Mouse (Mus musculus): ENCODE data around the gene Plg. TPM values are rescaled to one million over a fixed set of nuclear protein-coding genes. Genes with fewer than 3 reads are reported as not detected.

Plg gene
- total and polyA plus RNA-seq, 3 experiments: not detected

- TF ChIP-seq EP300 (IDR thresholded peaks at IDR 0.05; ENCODE audit: low read depth in 1 of 2, low read length in 2 of 2) (no peak), CTCF (IDR thresholded peaks at IDR 0.05 in 2 of 3, conservative IDR thresholded peaks at IDR 0.05 in 1 of 3; ENCODE audit: control insufficient read depth in 1 of 3, insufficient read depth in 1 of 3, low read depth in 2 of 3, low read length in 3 of 3, poor library complexity in 1 of 3, severe bottlenecking in 1 of 3) (no peak), CHD1 (IDR thresholded peaks at IDR 0.05; ENCODE audit: low read depth, low read length) (no peak), GATA1 (IDR thresholded peaks at IDR 0.05; ENCODE audit: low read depth, low read length) (no peak), MYC (IDR thresholded peaks at IDR 0.05; ENCODE audit: low read depth, low read length) (no peak), NRF1 (IDR thresholded peaks at IDR 0.05; ENCODE audit: insufficient read depth, low read depth, low read length, poor library complexity, severe bottlenecking) (no peak), RCOR1 (IDR thresholded peaks at IDR 0.05; ENCODE audit: low read depth, low read length) (no peak)
- no peaks in the 10 kb centered on the region for H3K4me1 ChIP-seq (ENCODE audit: control insufficient read depth in 1 of 2, insufficient read depth in 2 of 2, low read length in 2 of 2)
- no peaks in the 10 kb centered on the region for H3K79me2 ChIP-seq (ENCODE audit: control insufficient read depth, insufficient read depth, low read length, poor library complexity)
- H3K27me3 ChIP-seq (ENCODE audit: control insufficient read depth in 1 of 2, insufficient read depth in 2 of 2, low read length in 2 of 2): no peaks in the 10 kb centered on the region
- peaks cover 0 to 12% of the 10 kb centered on the region in 2 experiments; a peak in 2 of 4 replicates for H3K36me3 ChIP-seq (ENCODE audit: control insufficient read depth in 1 of 2, insufficient read depth in 2 of 2, low read length in 2 of 2)
- H3K9ac ChIP-seq (ENCODE audit: control insufficient read depth, low read depth, low read length, poor library complexity, severe bottlenecking): no peak overlapping the region
- H3K27ac ChIP-seq (ENCODE audit: control insufficient read depth, low read depth, low read length): no peak overlapping the region
- no peak for DNase-seq (ENCODE audit: low read depth, low spot score)
- H3K4me3 ChIP-seq (ENCODE audit: control insufficient read depth in 1 of 2, insufficient read depth in 1 of 2, low read depth in 2 of 2, low read length in 2 of 2): no peak overlapping the region
- H3K9me3 ChIP-seq (replicated peaks; ENCODE audit: insufficient read depth, low read length): no peaks in the 10 kb centered on the region
Observed at GRCm38 (mm10) chr17:12451234-12451633, 72.8 kb downstream of the Plg start.

- Histone ChIP-seq H3K4me1 (ENCODE audit: control insufficient read depth in 1 of 2, insufficient read depth in 2 of 2, low read length in 2 of 2) (no peaks in the 10 kb centered on the region), H3K27ac (ENCODE audit: control insufficient read depth, low read depth, low read length) (no peak overlapping the region), H3K79me2 (ENCODE audit: control insufficient read depth, insufficient read depth, low read length, poor library complexity) (no peaks in the 10 kb centered on the region), H3K36me3 (ENCODE audit: control insufficient read depth in 1 of 2, insufficient read depth in 2 of 2, low read length in 2 of 2) (peaks cover 0 to 16% of the 10 kb centered on the region in 2 experiments; a peak in 2 of 4 replicates), H3K9ac (ENCODE audit: control insufficient read depth, low read depth, low read length, poor library complexity, severe bottlenecking) (no peak overlapping the region), H3K27me3 (ENCODE audit: control insufficient read depth in 1 of 2, insufficient read depth in 2 of 2, low read length in 2 of 2) (no peaks in the 10 kb centered on the region), H3K9me3 (replicated peaks; ENCODE audit: insufficient read depth, low read length) (no peaks in the 10 kb centered on the region), H3K4me3 (ENCODE audit: control insufficient read depth in 1 of 2, insufficient read depth in 1 of 2, low read depth in 2 of 2, low read length in 2 of 2) (no peak overlapping the region)
- DNase-seq (ENCODE audit: low read depth, low spot score): no peak
- TF ChIP-seq MAZ (IDR thresholded peaks at IDR 0.05; ENCODE audit: low read depth, low read length) (no peak), ZMIZ1 (IDR thresholded peaks at IDR 0.05; ENCODE audit: low read depth, low read length) (no peak), MXI1 (IDR thresholded peaks at IDR 0.05; ENCODE audit: low read depth, low read length) (no peak), MAX (IDR thresholded peaks at IDR 0.05; ENCODE audit: low read length) (no peak), SMC3 (IDR thresholded peaks at IDR 0.05; ENCODE audit: low read depth, low read length) (0 out of 2 replicates have a peak, but pooled peaks have one; percentile 2)
Observed at GRCm38 (mm10) chr17:12452862-12453531, 74.6 kb downstream of the Plg start.

GRCm38 (mm10) chr17:12453691-12454090 is 75.3 kb downstream of the Plg start:
- no peaks in the 10 kb centered on the region for H3K79me2 ChIP-seq (ENCODE audit: control insufficient read depth, insufficient read depth, low read length, poor library complexity)
- no peak for DNase-seq (ENCODE audit: low read depth, low spot score)
- no peak overlapping the region for H3K27ac ChIP-seq (ENCODE audit: control insufficient read depth, low read depth, low read length)
- peaks cover 0 to 18% of the 10 kb centered on the region in 2 experiments; a peak in 1 of 4 replicates for H3K36me3 ChIP-seq (ENCODE audit: control insufficient read depth in 1 of 2, insufficient read depth in 2 of 2, low read length in 2 of 2)
- no peaks in the 10 kb centered on the region for H3K4me1 ChIP-seq (ENCODE audit: control insufficient read depth in 1 of 2, insufficient read depth in 2 of 2, low read length in 2 of 2)
- H3K9ac ChIP-seq (ENCODE audit: control insufficient read depth, low read depth, low read length, poor library complexity, severe bottlenecking): no peak overlapping the region
- no peak for TF ChIP-seq GATA1 (IDR thresholded peaks at IDR 0.05; ENCODE audit: low read depth, low read length)
- no peak for TF ChIP-seq ETS1 (IDR thresholded peaks at IDR 0.05; ENCODE audit: low read depth, low read length)
- no peak for TF ChIP-seq NRF1 (IDR thresholded peaks at IDR 0.05; ENCODE audit: insufficient read depth, low read depth, low read length, poor library complexity, severe bottlenecking)
- TF ChIP-seq POLR2AphosphoS5 (IDR thresholded peaks at IDR 0.05; ENCODE audit: borderline replicate concordance, low read depth, low read length): no peak
- TF ChIP-seq CHD2 (IDR thresholded peaks at IDR 0.05; ENCODE audit: low read length): no peak
- TF ChIP-seq SIN3A (IDR thresholded peaks at IDR 0.05; ENCODE audit: low read length): no peak
- TF ChIP-seq CHD1 (IDR thresholded peaks at IDR 0.05; ENCODE audit: low read depth, low read length): no peak
- no peak for TF ChIP-seq UBTF (IDR thresholded peaks at IDR 0.05; ENCODE audit: borderline replicate concordance, insufficient read depth, low read depth, low read length)
- TF ChIP-seq KAT2A (conservative IDR thresholded peaks at IDR 0.05; ENCODE audit: low read depth, low read length): no peak
- TF ChIP-seq SMC3 (IDR thresholded peaks at IDR 0.05; ENCODE audit: low read depth, low read length): no peak
- no peaks in the 10 kb centered on the region for H3K9me3 ChIP-seq (replicated peaks; ENCODE audit: insufficient read depth, low read length)
- H3K4me3 ChIP-seq (ENCODE audit: control insufficient read depth in 1 of 2, insufficient read depth in 1 of 2, low read depth in 2 of 2, low read length in 2 of 2): no peak overlapping the region
- H3K27me3 ChIP-seq (ENCODE audit: control insufficient read depth in 1 of 2, insufficient read depth in 2 of 2, low read length in 2 of 2): no peaks in the 10 kb centered on the region

Measured in MEL (cell line).